Mouse (Mus musculus): ENCODE results near the gene Uri1.

DNA sequence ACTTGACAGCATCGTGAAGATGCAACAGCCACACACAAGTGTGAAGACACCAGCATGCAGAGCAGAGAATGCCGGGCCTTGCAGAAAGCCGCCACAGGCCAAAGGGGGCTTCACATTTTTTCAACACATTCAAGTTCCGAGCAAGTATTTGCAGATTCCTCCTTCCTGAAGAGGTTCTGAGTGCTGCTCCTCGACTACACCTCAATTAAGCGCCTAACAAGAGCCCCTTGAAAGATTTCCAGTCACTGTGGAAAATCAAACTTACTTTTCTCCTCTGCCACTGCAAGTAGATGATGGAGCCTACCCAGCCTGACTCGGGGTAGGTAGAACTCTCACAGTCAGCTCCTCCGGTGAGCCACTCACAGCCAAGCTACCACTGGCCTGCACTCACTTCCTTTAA, 86.9 kb downstream of the Uri1 start:
- TF ChIP-seq CTCF (IDR thresholded peaks at IDR 0.05; ENCODE audit: control insufficient read depth, insufficient read depth, low read length): no peak
- TF ChIP-seq POLR2A (IDR thresholded peaks at IDR 0.05; ENCODE audit: borderline replicate concordance, control insufficient read depth, low read depth, low read length): no peak
